Mouse (Mus musculus) cerebellum, adult 2 months (tissue): ENCODE data around the gene Nt5c2.

Source experiments
- CTCF ChIP-seq: fragments of 200-500 bp; IDR thresholded peaks from 2 replicates; pipeline ENCODE4 v1.5.1; 2011; ENCODE audit warnings: low read depth, mild to moderate bottlenecking, control low read depth, low read length, moderate library complexity, borderline replicate concordance; ENCODE audit not compliant: insufficient read depth
- POLR2A ChIP-seq: fragments of 200-500 bp; IDR thresholded peaks from 2 replicates; pipeline ENCODE4 v1.6.1; 2011; ENCODE audit warnings: low read length, control low read depth, borderline replicate concordance; ENCODE audit not compliant: insufficient read depth

DNA sequence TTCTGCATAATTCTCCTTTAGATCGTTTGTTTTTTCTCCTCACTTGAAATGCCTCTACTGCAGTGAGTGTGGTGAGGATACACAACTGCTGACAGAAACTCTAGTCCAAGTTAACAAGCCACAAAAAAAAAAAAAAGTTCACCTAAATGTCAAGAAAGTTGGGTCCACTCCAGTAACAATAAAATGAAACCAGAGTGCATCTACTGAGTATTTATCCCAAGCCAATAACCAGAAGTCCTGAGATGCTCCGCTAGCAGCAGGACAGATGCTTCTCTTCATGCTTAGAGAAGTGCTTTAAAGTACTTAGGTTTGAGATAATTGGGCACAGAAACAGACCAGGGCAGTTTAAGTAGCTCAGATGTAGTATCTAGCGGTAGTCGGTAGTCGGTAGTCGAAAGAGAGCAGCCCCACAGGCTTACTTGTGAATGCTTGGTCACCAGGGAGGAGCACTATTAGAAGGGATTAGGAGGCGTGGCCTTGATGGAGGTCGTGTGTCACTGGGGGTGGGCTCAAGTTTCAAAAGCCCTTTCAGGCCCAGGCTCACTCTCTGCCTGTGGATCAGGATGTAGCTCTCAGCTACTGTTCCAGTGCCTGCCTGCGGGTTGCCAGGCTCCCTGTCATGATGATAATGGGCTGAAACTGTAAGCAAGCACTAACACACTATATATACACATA, 99.4 kb downstream of the Nt5c2 start:
- no peak for TF ChIP-seq CTCF
- TF ChIP-seq POLR2A = no peak
